Mouse (Mus musculus) midbrain, postnatal 0 days (tissue): ENCODE data around the gene Taf1c. TPM values are rescaled to one million over a fixed set of nuclear protein-coding genes. Genes with fewer than 3 reads are reported as not detected.
A peak's percentile ranks its signal among the peaks of the same experiment; 100 is the strongest.

ENCODE experiments used
- ATAC-seq: fragments of 200-750 bp; cut with Nextera tagmentation; 2 replicates; pipeline ENCODE4 v1.8.0; 2017; ENCODE audit warnings: moderate number of reproducible peaks, mild to moderate bottlenecking, moderate TSS enrichment, moderate library complexity; ENCODE audit not compliant: low FRiP score
- DNase-seq: peaks from one replicate; pipeline ENCODE4 v3.0.0-alpha.2; 2015; ENCODE audit warnings: low spot score
- H3K27ac ChIP-seq: fragments of 300-500 bp; sonication (generic); 2 replicates; pipeline ENCODE4 v1.5.1; 2014; ENCODE audit warnings: low read depth, mild to moderate bottlenecking, low read length, mixed read lengths
- H3K27me3 ChIP-seq: fragments of 300-500 bp; sonication (generic); 2 replicates; pipeline ENCODE4 v1.6.1; 2014; ENCODE audit warnings: low read length, control low read depth, mixed read lengths; ENCODE audit not compliant: insufficient read depth
- H3K36me3 ChIP-seq: fragments of 300-500 bp; sonication (generic); 2 replicates; pipeline ENCODE4 v1.6.1; 2014; ENCODE audit warnings: low read length, control low read depth, mixed read lengths; ENCODE audit not compliant: insufficient read depth
- H3K4me1 ChIP-seq: fragments of 300-500 bp; sonication (generic); 2 replicates; pipeline ENCODE4 v1.6.1; 2014; ENCODE audit warnings: mild to moderate bottlenecking, control low read depth, antibody characterized with exemption, low read length, mixed read lengths; ENCODE audit not compliant: insufficient read depth
- H3K4me2 ChIP-seq: fragments of 300-500 bp; sonication (generic); 2 replicates; pipeline ENCODE4 v1.6.1; 2014; ENCODE audit warnings: low read depth, mild to moderate bottlenecking, low read length, mixed read lengths; ENCODE audit not compliant: poor library complexity, severe bottlenecking
- H3K4me3 ChIP-seq: fragments of 300-500 bp; sonication (generic); 2 replicates; pipeline ENCODE4 v1.5.1; 2014; ENCODE audit warnings: low read depth, mild to moderate bottlenecking, low read length, moderate library complexity
- H3K9ac ChIP-seq: fragments of 300-500 bp; sonication (generic); replicated peaks from 2 replicates; pipeline ENCODE4 v1.6.1; 2014; ENCODE audit warnings: mild to moderate bottlenecking, low read length, moderate library complexity, mixed read lengths; ENCODE audit not compliant: poor library complexity, severe bottlenecking
- H3K9me3 ChIP-seq: fragments of 300-500 bp; sonication (generic); 2 replicates; pipeline ENCODE4 v1.6.1; 2016; ENCODE audit warnings: low read length, control low read depth
- CTCF ChIP-seq: IDR thresholded peaks from 2 replicates; pipeline ENCODE4 v1.5.1; 2016; ENCODE audit warnings: antibody characterized with exemption, mild to moderate bottlenecking
- WGBS: fragments of 180-500 bp; shearing (Covaris S2); extraction: QIAGEN DNeasy Blood & Tissue Kit; methylation state at CpG from one replicate; pipeline ENCODE4 v1.1.7; 2014; 5-methylcytosine and 5-hydroxymethylcytosine counted together
- polyA plus RNA-seq: library from polyadenylated mRNA; unstranded; fragments of >200 nt; fragmentation: Nextera tagmentation; extraction: Ambion mirVana; gene quantifications from 2 replicates; pipeline ENCODE4 v1.2.1, GENCODE M21; 2015
- total RNA-seq: library from RNA; depleted of rRNA; stranded (reverse); fragments of >200 nt; gene quantifications from 2 replicates; pipeline ENCODE4 v1.2.3, GENCODE M21; 2014; rRNA removed

Gene Taf1c
- total RNA-seq (20.1 and 22.5 TPM in 2 replicates), polyA plus RNA-seq (9.6 and 10.2 TPM in 2 replicates)

- Histone ChIP-seq H3K9me3 (no peaks in the 10 kb centered on the region), H3K4me2 (peak within 1 kb of the TSS; percentile 87), H3K4me3 (peak within 1 kb of the TSS; percentile 64), H3K9ac (peak within 1 kb of the TSS; percentile 74), H3K27ac (peak within 1 kb of the TSS; percentile 55; the same call in 1 of the 2 replicates), H3K27me3 (no peaks in the 10 kb centered on the region), H3K4me1 (peaks cover 10% of the 10 kb centered on the region), H3K36me3 (peaks cover 27% of the 10 kb centered on the region)
- DNase-seq: peak; percentile 95
- WGBS: under 1% methylated on average over 23 of the region's 23 CpGs
- TF ChIP-seq CTCF: peak; percentile 94
- peak; percentile 78 for ATAC-seq
Observed at GRCm38 (mm10) chr8:119604996-119605395, at the start of gene Taf1c. Gene Taf1c (minus strand): TSS chr8:119605222.

GRCm38 (mm10) chr8:119651324-119651723, 46.3 kb upstream of the Taf1c start:
- no peaks in the 10 kb centered on the region for H3K36me3 ChIP-seq
- H3K4me3 ChIP-seq: no peak overlapping the region
- no peak overlapping the region for H3K27ac ChIP-seq
- WGBS: 62% methylated on average over 2 of the region's 2 CpGs
- no peak overlapping the region for H3K4me2 ChIP-seq
- H3K9ac ChIP-seq: no peak overlapping the region
- TF ChIP-seq CTCF: no peak
- no peaks in the 10 kb centered on the region for H3K9me3 ChIP-seq
- DNase-seq (no peak), ATAC-seq (no peak)
- H3K4me1 ChIP-seq: no peaks in the 10 kb centered on the region
- no peaks in the 10 kb centered on the region for H3K27me3 ChIP-seq

- Histone ChIP-seq H3K27ac (no peak overlapping the region), H3K36me3 (no peaks in the 10 kb centered on the region), H3K4me1 (no peaks in the 10 kb centered on the region), H3K27me3 (no peaks in the 10 kb centered on the region), H3K9ac (no peak overlapping the region), H3K9me3 (no peaks in the 10 kb centered on the region), H3K4me3 (no peak overlapping the region), H3K4me2 (no peak overlapping the region)
- ATAC-seq (no peak), DNase-seq (no peak)
- 89% methylated on average over 7 of the region's 7 CpGs for WGBS
- no peak; the same call in 1 of the 2 replicates for TF ChIP-seq CTCF
Observed at GRCm38 (mm10) chr8:119646846-119647245, 41.8 kb upstream of the Taf1c start.

GRCm38 (mm10) chr8:119646197-119646596, 41.2 kb upstream of the Taf1c start:
- ATAC-seq: no peak
- no peak for DNase-seq
- Histone ChIP-seq H3K9ac (no peak overlapping the region), H3K36me3 (no peaks in the 10 kb centered on the region), H3K4me3 (no peak overlapping the region), H3K4me1 (no peaks in the 10 kb centered on the region), H3K27ac (no peak overlapping the region), H3K9me3 (no peaks in the 10 kb centered on the region), H3K4me2 (no peak overlapping the region), H3K27me3 (no peaks in the 10 kb centered on the region)
- TF ChIP-seq CTCF: peak; percentile 46; the same call in 1 of the 2 replicates
- WGBS: 84% methylated on average over 3 of the region's 3 CpGs

- H3K36me3 ChIP-seq: no peaks in the 10 kb centered on the region
- H3K27me3 ChIP-seq: no peaks in the 10 kb centered on the region
- no peak for TF ChIP-seq CTCF
- no peaks in the 10 kb centered on the region for H3K4me1 ChIP-seq
- ATAC-seq (no peak), DNase-seq (peak; percentile 66)
- H3K27ac ChIP-seq: peak overlapping the region; percentile 43; the same call in 1 of the 2 replicates
- 32% methylated on average over 18 of the region's 18 CpGs for WGBS
- H3K4me3 ChIP-seq: no peak overlapping the region
- H3K9me3 ChIP-seq: no peaks in the 10 kb centered on the region
- no peak overlapping the region for H3K4me2 ChIP-seq
- H3K9ac ChIP-seq: no peak overlapping the region
Observed at GRCm38 (mm10) chr8:119644981-119645597, 40.1 kb upstream of the Taf1c start.

- Histone ChIP-seq H3K9ac (no peak overlapping the region), H3K4me1 (no peaks in the 10 kb centered on the region), H3K27me3 (no peaks in the 10 kb centered on the region), H3K4me3 (no peak overlapping the region), H3K27ac (0 out of 2 replicates have a peak overlapping the region, but pooled peaks have one; percentile 43), H3K9me3 (no peaks in the 10 kb centered on the region), H3K36me3 (no peaks in the 10 kb centered on the region), H3K4me2 (no peak overlapping the region)
- ATAC-seq (peak; percentile 49; the same call in 1 of the 2 replicates), DNase-seq (peak; percentile 55)
- 51% methylated on average over 17 of the region's 17 CpGs for WGBS
- TF ChIP-seq CTCF: no peak
Observed at GRCm38 (mm10) chr8:119644429-119644960, 39.5 kb upstream of the Taf1c start.
